Mouse (Mus musculus) brain, embryonic 14.5 days (tissue): Measurements from ENCODE around the gene Eif2ak4.

Experiments
- CTCF ChIP-seq: fragments of 200-500 bp; IDR thresholded peaks from 2 replicates; pipeline ENCODE4 v1.5.1; 2012; ENCODE audit warnings: inconsistent platforms, mild to moderate bottlenecking, moderate library complexity, borderline replicate concordance; ENCODE audit not compliant: insufficient read depth, insufficient read length; ENCODE audit errors: extremely low read depth
- POLR2A ChIP-seq: fragments of 200-500 bp; IDR thresholded peaks from 2 replicates; pipeline ENCODE4 v1.6.1; 2012; ENCODE audit warnings: mild to moderate bottlenecking, inconsistent platforms, borderline replicate concordance; ENCODE audit not compliant: poor library complexity, insufficient read depth, insufficient read length, severe bottlenecking; ENCODE audit errors: extremely low read depth

- TF ChIP-seq POLR2A (no peak), CTCF (no peak)
Observed at GRCm38 (mm10) chr2:118464450-118464849, 76.0 kb downstream of the Eif2ak4 start.
